Mouse (Mus musculus) E14TG2a.4 (cell line): ENCODE measurements around the gene Ier5l.

ENCODE experiments used
- CTCF ChIP-seq: conservative IDR thresholded peaks from 2 replicates; pipeline ENCODE4 v1.5.1; 2014; ENCODE audit warnings: low read length
- NANOG ChIP-seq: IDR thresholded peaks from 2 replicates; pipeline ENCODE4 v1.6.1; 2014; ENCODE audit warnings: borderline replicate concordance, low read length, mixed read lengths

GRCm38 (mm10) chr2:30474776-30475175, 757 bp upstream of the Ier5l start:
- no peak for TF ChIP-seq CTCF
- no peak for TF ChIP-seq NANOG
